Mouse (Mus musculus) neural tube, embryonic 11.5 days (tissue): Measurements from ENCODE around the gene Ddias. TPM values are rescaled to one million over a fixed set of nuclear protein-coding genes. Genes with fewer than 3 reads are reported as not detected.

Experiments used
- ATAC-seq: fragments of 200-750 bp; cut with Nextera tagmentation; 2 replicates; pipeline ENCODE4 v1.8.0; 2017; ENCODE audit warnings: moderate number of reproducible peaks, mild to moderate bottlenecking, moderate TSS enrichment, moderate library complexity; ENCODE audit not compliant: insufficient read depth, low FRiP score, low TSS enrichment
- DNase-seq: peaks from one replicate; pipeline ENCODE4 v3.0.0-alpha.2; 2015; ENCODE audit warnings: low spot score
- H3K27ac ChIP-seq: fragments of 300-500 bp; sonication (generic); 2 replicates; pipeline ENCODE4 v1.5.1; 2014; ENCODE audit warnings: low read depth, mild to moderate bottlenecking, low read length
- H3K27me3 ChIP-seq: fragments of 300-500 bp; sonication (generic); 2 replicates; pipeline ENCODE4 v1.6.1; 2014; ENCODE audit warnings: mild to moderate bottlenecking, low read length, mixed read lengths; ENCODE audit not compliant: control insufficient read depth, insufficient read depth
- H3K36me3 ChIP-seq: fragments of 300-500 bp; sonication (generic); 2 replicates; pipeline ENCODE4 v1.6.1; 2014; ENCODE audit warnings: mild to moderate bottlenecking, low read length, moderate library complexity, mixed read lengths; ENCODE audit not compliant: control insufficient read depth, insufficient read depth
- H3K4me1 ChIP-seq: fragments of 300-500 bp; sonication (generic); 2 replicates; pipeline ENCODE4 v1.6.1; 2014; ENCODE audit warnings: low read length, mixed read lengths; ENCODE audit not compliant: control insufficient read depth, insufficient read depth
- H3K4me2 ChIP-seq: fragments of 300-500 bp; sonication (generic); 2 replicates; pipeline ENCODE4 v1.6.1; 2014; ENCODE audit warnings: low read depth, mild to moderate bottlenecking, moderate library complexity
- H3K4me3 ChIP-seq: fragments of 300-500 bp; sonication (generic); 2 replicates; pipeline ENCODE4 v1.5.1; 2014; ENCODE audit warnings: low read depth, low read length
- H3K9ac ChIP-seq: fragments of 300-500 bp; sonication (generic); 2 replicates; pipeline ENCODE4 v1.6.1; 2014; ENCODE audit warnings: mild to moderate bottlenecking, low read length
- H3K9me3 ChIP-seq: fragments of 300-500 bp; sonication (generic); 2 replicates; pipeline ENCODE4 v1.6.1; 2016; ENCODE audit warnings: low read length; ENCODE audit not compliant: control insufficient read depth
- WGBS: fragments of 180-500 bp; shearing (Covaris S2); extraction: QIAGEN DNeasy Blood & Tissue Kit; methylation state at CpG from one replicate; pipeline ENCODE4 v1.1.7; 2014; 5-methylcytosine and 5-hydroxymethylcytosine counted together
- polyA plus RNA-seq: library from polyadenylated mRNA; unstranded; fragments of >200 nt; fragmentation: Nextera tagmentation; extraction: Ambion mirVana; gene quantifications from 2 replicates; pipeline ENCODE4 v1.2.1, GENCODE M21; 2014

Gene Ddias
- polyA plus RNA-seq, 1 experiment from 2014 or later, result 20.6 TPM

GRCm38 (mm10) chr7:92819656-92820055 lies 54.4 kb downstream of the Ddias start:
- WGBS, result 89% methylated on average over 11 of the region's 11 CpGs
- Histone ChIP-seq H3K4me2 (no peak overlapping the region), H3K36me3 (no peaks in the 10 kb centered on the region), H3K27ac (no peak overlapping the region), H3K4me1 (no peaks in the 10 kb centered on the region), H3K27me3 (no peaks in the 10 kb centered on the region), H3K4me3 (no peak overlapping the region), H3K9ac (no peak overlapping the region), H3K9me3 (no peaks in the 10 kb centered on the region)
- ATAC-seq (no peak), DNase-seq (no peak)

GRCm38 (mm10) chr7:92817886-92818285 lies 56.2 kb downstream of the Ddias start:
- no peaks in the 10 kb centered on the region for H3K9me3 ChIP-seq
- ATAC-seq, result no peak
- H3K27ac ChIP-seq, result no peak overlapping the region
- no peak overlapping the region for H3K4me3 ChIP-seq
- H3K36me3 ChIP-seq, result no peaks in the 10 kb centered on the region
- DNase-seq, result no peak
- no peak overlapping the region for H3K4me2 ChIP-seq
- no peak overlapping the region for H3K9ac ChIP-seq
- H3K27me3 ChIP-seq, result no peaks in the 10 kb centered on the region
- WGBS, result 91% methylated on average over 9 of the region's 9 CpGs
- H3K4me1 ChIP-seq, result no peaks in the 10 kb centered on the region

DNA sequence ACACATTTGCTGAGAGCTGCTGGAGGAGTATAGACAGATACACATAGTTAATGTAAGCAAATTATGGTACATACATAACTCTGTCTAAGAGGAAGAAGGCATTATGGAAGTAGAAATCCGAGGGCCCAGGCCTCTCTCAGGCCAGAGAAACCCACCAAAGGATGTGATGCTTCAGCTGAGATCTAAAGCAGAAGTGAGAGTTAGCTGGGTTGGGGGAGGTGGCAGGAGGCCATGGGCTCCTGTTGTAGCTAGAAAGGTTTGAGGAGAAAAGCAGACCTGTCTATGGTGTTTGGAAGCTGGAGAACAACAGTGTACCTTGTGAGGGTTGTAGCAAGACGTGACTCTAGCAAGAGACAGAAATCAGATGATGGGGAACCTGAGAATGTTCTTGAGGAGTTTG lies 56.8 kb downstream of the Ddias start:
- 82% methylated on average over 2 of the region's 2 CpGs for WGBS
- no peak for DNase-seq

GRCm38 (mm10) chr7:92811667-92812279 lies 62.3 kb downstream of the Ddias start:
- H3K36me3 ChIP-seq, result no peaks in the 10 kb centered on the region
- no peaks in the 10 kb centered on the region for H3K27me3 ChIP-seq
- no peak overlapping the region for H3K27ac ChIP-seq
- no peak overlapping the region for H3K9ac ChIP-seq
- DNase-seq (no peak), ATAC-seq (no peak)
- no peaks in the 10 kb centered on the region for H3K4me1 ChIP-seq
- no peak overlapping the region for H3K4me3 ChIP-seq
- H3K9me3 ChIP-seq, result no peaks in the 10 kb centered on the region
- no peak overlapping the region for H3K4me2 ChIP-seq
- 89% methylated on average over 7 of the region's 7 CpGs for WGBS

More for the DNA sequence above, 56.8 kb downstream of the Ddias start:
- Histone ChIP-seq H3K4me3 (no peak overlapping the region), H3K36me3 (no peaks in the 10 kb centered on the region), H3K4me2 (no peak overlapping the region), H3K9ac (no peak overlapping the region), H3K27me3 (no peaks in the 10 kb centered on the region), H3K4me1 (no peaks in the 10 kb centered on the region), H3K27ac (no peak overlapping the region), H3K9me3 (no peaks in the 10 kb centered on the region)
- no peak for ATAC-seq

Other genes starting within 250 kb of the Ddias start
- 8.3 and 10.0 TPM in 2 replicates for gene Ankrd42, start 237.1 kb downstream of the Ddias start, polyA plus RNA-seq
- gene Pcf11, start 204.3 kb downstream of the Ddias start, polyA plus RNA-seq, result 18.1 and 21.5 TPM in 2 replicates
- gene Rab30, start 132.6 kb downstream of the Ddias start, polyA plus RNA-seq, result 24.3 and 25.5 TPM in 2 replicates
- gene Prcp, start 223 bp upstream of the Ddias start, polyA plus RNA-seq, result 18.4 and 20.1 TPM in 2 replicates
- gene Fam181b, start 205.6 kb upstream of the Ddias start, polyA plus RNA-seq, result 56.0 and 62.8 TPM in 2 replicates